Mouse (Mus musculus): ENCODE results near the gene Plac9b. TPM values are rescaled to one million over a fixed set of nuclear protein-coding genes. Genes with fewer than 3 reads are reported as not detected.

Plac9b gene
- polyA plus RNA-seq (2017; shearing (Covaris generic)), result not detected

GRCm38 (mm10) chr14:26182380-26182779 lies at the start of gene Plac9b:
Plac9b (minus strand) TSS chr14:26182480.

GRCm38 (mm10) chr14:26206926-26207247 lies 24.6 kb upstream of the Plac9b start, which contains the start of gene Tmem254b:
Tmem254b (minus strand) TSS chr14:26207041.

GRCm38 (mm10) chr14:26118150-26118549 lies 64.1 kb downstream of the Plac9b start, which contains the start of gene Duxbl2:
Duxbl2 (plus strand) TSS chr14:26118349.

Other genes starting within 250 kb of the Plac9b start
- not detected for gene Cphx1, start 244.2 kb downstream of the Plac9b start, polyA plus RNA-seq (2017; shearing (Covaris generic))
- not detected for gene Duxbl1, start 203.9 kb downstream of the Plac9b start, polyA plus RNA-seq (2017; shearing (Covaris generic))
- not detected for gene Gm9780, start 139.8 kb downstream of the Plac9b start, polyA plus RNA-seq (2017; shearing (Covaris generic))
- gene Tmem254c, start 115.1 kb downstream of the Plac9b start, polyA plus RNA-seq (2017; shearing (Covaris generic)), result 27.0 TPM
- not detected for gene Cphx2, start 101.0 kb downstream of the Plac9b start, polyA plus RNA-seq (2017; shearing (Covaris generic))
- not detected for gene Cphx3, start 100.2 kb downstream of the Plac9b start, polyA plus RNA-seq (2017; shearing (Covaris generic))
- gene Duxbl2, start 64.1 kb downstream of the Plac9b start, polyA plus RNA-seq (2017; shearing (Covaris generic)), result not detected
- 3.7 TPM for gene Tmem254b, start 24.6 kb upstream of the Plac9b start, polyA plus RNA-seq (2017; shearing (Covaris generic))
- gene Duxbl3, start 75.5 kb upstream of the Plac9b start, polyA plus RNA-seq (2017; shearing (Covaris generic)), result not detected

All from effector memory CD4-positive, alpha-beta T cell, adult 5 months (primary cell).